Mouse (Mus musculus) embryonic facial prominence, embryonic 10.5 days (tissue): ENCODE measurements around the gene Fyttd1. TPM values are rescaled to one million over a fixed set of nuclear protein-coding genes. Genes with fewer than 3 reads are reported as not detected.

Experiments
- DNase-seq: peaks from one replicate; pipeline ENCODE4 v3.0.0-alpha.2; 2017; ENCODE audit warnings: low spot score
- H3K27ac ChIP-seq: fragments of 300-500 bp; sonication (generic); replicated peaks from 2 replicates; pipeline ENCODE4 v1.5.1; 2016; ENCODE audit warnings: mild to moderate bottlenecking
- H3K27me3 ChIP-seq: fragments of 300-500 bp; sonication (generic); replicated peaks from 2 replicates; pipeline ENCODE4 v1.6.1; 2016; ENCODE audit warnings: low read depth, mild to moderate bottlenecking; ENCODE audit not compliant: poor library complexity, severe bottlenecking
- H3K36me3 ChIP-seq: fragments of 300-500 bp; sonication (generic); replicated peaks from 2 replicates; pipeline ENCODE4 v1.6.1; 2016; ENCODE audit warnings: mild to moderate bottlenecking, moderate library complexity
- H3K4me1 ChIP-seq: fragments of 300-500 bp; sonication (generic); 2 replicates; pipeline ENCODE4 v1.6.1; 2016
- H3K4me3 ChIP-seq: fragments of 300-500 bp; sonication (generic); 2 replicates; pipeline ENCODE4 v1.5.1; 2016; ENCODE audit warnings: mild to moderate bottlenecking, moderate library complexity
- H3K9me3 ChIP-seq: fragments of 300-500 bp; sonication (generic); 2 replicates; pipeline ENCODE4 v1.6.1; 2016; ENCODE audit warnings: mild to moderate bottlenecking
- WGBS: fragments of 180-500 bp; shearing (Covaris S2); methylation state at CpG from one replicate; pipeline ENCODE4 v1.1.7; 2016; 5-methylcytosine and 5-hydroxymethylcytosine counted together
- polyA plus RNA-seq: library from polyadenylated mRNA; unstranded; fragments of >200 nt; fragmentation: Nextera tagmentation; extraction: Ambion mirVana; gene quantifications from 2 replicates; pipeline ENCODE4 v1.2.1, GENCODE M21; 2016

Fyttd1 gene
- polyA plus RNA-seq, result 102 and 104 TPM in 2 replicates

DNA sequence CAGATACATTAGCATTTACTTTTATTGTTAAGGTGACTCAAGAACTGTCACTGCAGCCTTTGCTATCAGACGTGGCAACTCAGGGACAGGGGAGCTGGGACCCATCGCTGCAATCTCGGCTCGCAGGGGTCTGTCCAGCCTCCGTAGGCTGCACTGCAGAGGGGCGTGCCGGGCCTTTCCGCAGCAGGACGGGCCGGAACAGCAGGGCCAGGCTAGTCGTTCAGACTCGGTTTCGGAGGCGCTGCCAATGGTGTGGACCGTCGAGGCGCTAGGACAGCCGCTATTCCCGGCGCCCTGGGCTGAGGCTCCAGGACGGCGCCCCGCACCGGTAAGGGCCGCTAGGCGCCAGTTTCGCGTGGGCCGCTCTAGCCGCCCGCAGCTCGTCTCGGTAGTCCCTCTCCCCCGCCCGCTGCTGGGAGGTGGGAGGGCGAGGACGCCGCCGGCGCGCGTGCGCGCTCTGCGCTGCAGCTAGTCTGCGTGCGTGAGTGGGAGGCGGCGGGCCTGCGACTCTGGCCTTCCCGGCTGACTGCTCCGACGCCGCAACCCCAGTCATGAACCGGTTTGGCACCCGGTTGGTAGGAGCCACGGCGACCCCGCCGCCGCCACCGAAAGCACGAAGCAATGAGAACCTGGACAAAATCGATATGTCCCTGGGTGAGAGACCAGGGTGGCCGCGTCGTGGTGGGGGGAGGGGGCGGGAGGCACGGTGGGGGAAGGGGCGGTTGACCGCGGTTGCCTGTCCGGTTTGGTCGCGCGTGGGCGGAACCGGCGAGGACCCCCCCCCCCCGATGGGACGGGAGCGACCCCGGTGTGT is at the start of gene Fyttd1, which contains the start of gene Rubcn:
TSS of gene Fyttd1 (plus strand) at position 158 of the 814 bp plus-strand sequence.
TSS of gene Rubcn (minus strand) at position 424 of the 814 bp plus-strand sequence.
- Histone ChIP-seq H3K27me3 (no peaks in the 10 kb centered on the region), H3K4me3 (peak within 1 kb of the TSS; percentile 94), H3K9me3 (no peaks in the 10 kb centered on the region), H3K4me1 (peaks cover 14% of the 10 kb centered on the region), H3K36me3 (peaks cover 4% of the 10 kb centered on the region), H3K27ac (peak within 1 kb of the TSS; percentile 93)
- DNase-seq, result peak; percentile 97
- under 1% methylated on average over 83 of the region's 83 CpGs for WGBS

DNA sequence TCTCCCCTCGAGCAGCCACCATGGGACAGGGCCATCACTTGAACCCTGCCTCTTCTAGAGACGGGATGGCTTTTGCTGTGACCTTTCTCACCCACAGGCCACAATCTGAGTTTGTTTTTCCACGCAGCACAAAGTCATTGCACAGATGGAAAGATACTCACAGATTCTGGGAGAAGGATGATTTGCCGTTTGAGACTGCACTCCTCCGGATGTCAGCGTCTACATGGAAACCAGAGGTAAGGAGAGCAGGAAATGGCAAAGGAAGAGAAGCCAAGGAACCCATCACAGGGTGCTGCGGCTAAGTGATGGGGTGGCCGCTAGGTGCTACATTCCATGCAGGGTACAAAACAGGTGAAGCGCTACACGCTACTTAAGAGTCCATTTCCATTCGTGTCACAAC is 48.2 kb upstream of the Fyttd1 start:
- 86% methylated on average over 11 of the region's 11 CpGs for WGBS

DNA sequence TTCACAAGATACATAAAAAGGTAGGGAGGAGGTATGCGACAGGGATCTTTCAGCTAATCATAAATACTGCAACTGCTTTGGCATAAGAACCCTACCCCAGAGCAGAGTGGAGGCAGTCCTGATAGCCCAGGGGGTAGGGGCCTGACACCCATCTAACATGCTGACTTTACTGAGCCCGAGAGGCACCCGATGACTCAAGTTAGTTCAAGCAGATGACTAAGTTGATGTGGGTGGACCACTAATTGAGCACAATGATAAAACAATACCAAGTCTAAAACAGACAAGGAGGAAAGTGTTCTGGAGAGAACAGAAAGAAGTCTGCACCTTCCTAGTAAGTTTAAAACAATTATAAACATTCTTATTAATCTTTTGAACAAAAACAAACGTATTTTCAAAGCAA is 45.8 kb upstream of the Fyttd1 start:
- H3K27me3 ChIP-seq, result no peaks in the 10 kb centered on the region
- WGBS, result 91% methylated on average over 4 of the region's 4 CpGs

More for the DNA sequence above, 48.2 kb upstream of the Fyttd1 start:
- no peaks in the 10 kb centered on the region for H3K4me1 ChIP-seq
- H3K36me3 ChIP-seq, result peaks cover 66% of the 10 kb centered on the region
- H3K9me3 ChIP-seq, result no peaks in the 10 kb centered on the region
- H3K27ac ChIP-seq, result no peak overlapping the region
- DNase-seq, result no peak
- H3K4me3 ChIP-seq, result no peak overlapping the region
- H3K27me3 ChIP-seq, result no peaks in the 10 kb centered on the region

DNA sequence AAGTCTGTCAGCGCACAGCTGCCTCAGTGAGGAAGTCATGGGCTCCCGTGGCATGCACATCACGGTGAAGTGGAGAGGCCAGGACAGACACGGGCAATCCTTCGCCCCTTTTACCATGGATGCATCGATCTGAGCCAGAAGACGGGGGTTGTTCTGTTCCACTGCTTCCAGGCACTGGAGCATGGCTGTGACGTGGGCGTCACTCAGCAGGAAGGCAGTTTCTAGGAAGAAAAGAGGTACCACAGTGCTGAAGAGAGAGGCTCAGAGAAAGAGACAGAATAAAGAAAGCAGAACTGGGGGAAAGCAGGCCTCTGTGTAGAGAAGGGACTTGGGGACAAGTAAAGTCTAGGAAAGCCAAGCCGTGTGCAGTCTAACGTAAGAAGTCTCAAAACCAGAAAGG is 30.2 kb upstream of the Fyttd1 start:
- no peaks in the 10 kb centered on the region for H3K9me3 ChIP-seq
- no peaks in the 10 kb centered on the region for H3K27me3 ChIP-seq
- 90% methylated on average over 11 of the region's 11 CpGs for WGBS
- no peak overlapping the region for H3K4me3 ChIP-seq
- no peak overlapping the region for H3K27ac ChIP-seq
- H3K4me1 ChIP-seq, result no peaks in the 10 kb centered on the region
- no peak for DNase-seq
- peaks cover 71% of the 10 kb centered on the region for H3K36me3 ChIP-seq

More for the DNA sequence above, 45.8 kb upstream of the Fyttd1 start:
- DNase-seq, result no peak
- Histone ChIP-seq H3K4me3 (no peak overlapping the region), H3K36me3 (peaks cover 61% of the 10 kb centered on the region), H3K4me1 (no peaks in the 10 kb centered on the region), H3K27ac (no peak overlapping the region), H3K9me3 (no peaks in the 10 kb centered on the region)

- no peak for DNase-seq
- Histone ChIP-seq H3K36me3 (peaks cover 63% of the 10 kb centered on the region), H3K4me1 (no peaks in the 10 kb centered on the region), H3K9me3 (no peaks in the 10 kb centered on the region), H3K4me3 (no peak overlapping the region), H3K27me3 (no peaks in the 10 kb centered on the region), H3K27ac (no peak overlapping the region)
- 92% methylated on average over 11 of the region's 11 CpGs for WGBS
Measured at GRCm38 (mm10) chr16:32849042-32849830, 28.1 kb upstream of the Fyttd1 start.

DNA sequence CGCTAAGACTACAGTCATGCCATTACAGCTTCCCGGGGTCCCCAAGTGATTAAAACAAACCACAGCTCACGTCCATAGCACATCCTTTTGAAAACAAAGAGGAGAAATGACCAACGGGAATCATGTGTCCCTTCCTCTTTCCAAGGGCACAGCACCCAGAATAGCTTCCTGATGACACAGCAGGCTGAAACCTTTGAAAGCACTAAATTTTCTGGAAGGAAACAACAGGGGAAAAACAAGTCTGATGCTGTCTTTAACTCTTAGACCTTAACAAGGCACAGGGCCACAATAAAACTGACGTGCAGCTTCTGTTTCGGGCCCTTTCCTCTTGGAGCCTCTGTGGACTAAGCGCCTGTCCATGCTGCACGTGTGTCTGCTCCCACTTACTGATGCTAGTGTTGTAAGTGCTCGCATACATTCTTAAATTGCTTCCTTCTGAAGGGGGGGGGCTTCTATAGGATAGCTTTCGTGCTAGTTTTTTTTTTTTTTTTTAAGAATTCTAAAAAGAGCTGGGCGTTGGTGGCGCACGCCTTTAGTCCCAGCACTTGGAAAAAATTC is 23.7 kb upstream of the Fyttd1 start:
- no peaks in the 10 kb centered on the region for H3K9me3 ChIP-seq
- no peaks in the 10 kb centered on the region for H3K27me3 ChIP-seq
- H3K36me3 ChIP-seq, result peaks cover 43% of the 10 kb centered on the region
- no peak for DNase-seq
- H3K27ac ChIP-seq, result no peak overlapping the region
- WGBS, result 80% methylated on average over 13 of the region's 13 CpGs
- no peaks in the 10 kb centered on the region for H3K4me1 ChIP-seq
- H3K4me3 ChIP-seq, result no peak overlapping the region

- 78% methylated on average over 2 of the region's 2 CpGs for WGBS
- H3K27ac ChIP-seq, result no peak overlapping the region
- H3K4me3 ChIP-seq, result no peak overlapping the region
- H3K27me3 ChIP-seq, result no peaks in the 10 kb centered on the region
- DNase-seq, result no peak
- peaks cover 39% of the 10 kb centered on the region for H3K36me3 ChIP-seq
- no peaks in the 10 kb centered on the region for H3K9me3 ChIP-seq
- no peaks in the 10 kb centered on the region for H3K4me1 ChIP-seq
Measured at GRCm38 (mm10) chr16:32854050-32854571, 23.2 kb upstream of the Fyttd1 start.

- no peak overlapping the region for H3K4me3 ChIP-seq
- 86% methylated on average over 3 of the region's 3 CpGs for WGBS
- H3K27ac ChIP-seq, result no peak overlapping the region
- no peaks in the 10 kb centered on the region for H3K9me3 ChIP-seq
- no peaks in the 10 kb centered on the region for H3K4me1 ChIP-seq
- no peak for DNase-seq
- peaks cover 38% of the 10 kb centered on the region for H3K36me3 ChIP-seq
- H3K27me3 ChIP-seq, result no peaks in the 10 kb centered on the region
Measured at GRCm38 (mm10) chr16:32856751-32857150, 20.5 kb upstream of the Fyttd1 start.

- H3K4me3 ChIP-seq, result no peak overlapping the region
- no peak for DNase-seq
- 82% methylated on average over 4 of the region's 4 CpGs for WGBS
- H3K27ac ChIP-seq, result no peak overlapping the region
- no peaks in the 10 kb centered on the region for H3K4me1 ChIP-seq
- peaks cover 35% of the 10 kb centered on the region for H3K36me3 ChIP-seq
- no peaks in the 10 kb centered on the region for H3K9me3 ChIP-seq
- H3K27me3 ChIP-seq, result no peaks in the 10 kb centered on the region
Measured at GRCm38 (mm10) chr16:32858356-32858755, 18.9 kb upstream of the Fyttd1 start.

- Histone ChIP-seq H3K4me1 (no peaks in the 10 kb centered on the region), H3K27me3 (no peaks in the 10 kb centered on the region), H3K9me3 (no peaks in the 10 kb centered on the region), H3K36me3 (peaks cover 33% of the 10 kb centered on the region), H3K27ac (no peak overlapping the region), H3K4me3 (no peak overlapping the region)
- 80% methylated on average over 12 of the region's 12 CpGs for WGBS
- no peak for DNase-seq
Measured at GRCm38 (mm10) chr16:32858771-32859636, 18.3 kb upstream of the Fyttd1 start.

GRCm38 (mm10) chr16:32861813-32862385 is 15.4 kb upstream of the Fyttd1 start:
- H3K27me3 ChIP-seq, result no peaks in the 10 kb centered on the region
- no peak for DNase-seq
- no peaks in the 10 kb centered on the region for H3K9me3 ChIP-seq
- no peak overlapping the region for H3K4me3 ChIP-seq
- H3K4me1 ChIP-seq, result peaks cover under 1% of the 10 kb centered on the region
- WGBS, result 95% methylated on average over 3 of the region's 3 CpGs
- no peak overlapping the region for H3K27ac ChIP-seq
- peaks cover 9% of the 10 kb centered on the region for H3K36me3 ChIP-seq
